Mouse (Mus musculus) inflammation-experienced regulatory T-cells, adult 6 months (primary cell): ENCODE measurements around the gene Prl8a1. TPM values are rescaled to one million over a fixed set of nuclear protein-coding genes. Genes with fewer than 3 reads are reported as not detected.

Experiments used
- ATAC-seq: one replicate; pipeline ENCODE4 v1.8.0; 2017
- polyA plus RNA-seq, 3 experiments: library from polyadenylated mRNA; unstranded; fragments of 100-300 nt; shearing (Covaris generic); gene quantifications; one replicate each; pipeline ENCODE4 v1.2.1; 2017

Prl8a1 gene
- polyA plus RNA-seq, result not detected

GRCm38 (mm10) chr13:27582071-27582470, at the start of gene Prl8a1:
Gene Prl8a1 (minus strand): TSS chr13:27582171.
- ATAC-seq, result no peak

- ATAC-seq, result no peak
Measured at GRCm38 (mm10) chr13:27610482-27610881, 28.5 kb upstream of the Prl8a1 start, which contains the start of gene Prl7b1. Gene Prl7b1 (minus strand): TSS chr13:27610582.

GRCm38 (mm10) chr13:27564506-27564905, 17.5 kb downstream of the Prl8a1 start, which contains the start of gene Prl8a9:
Gene Prl8a9 (minus strand): TSS chr13:27564606.
- ATAC-seq, result no peak

GRCm38 (mm10) chr13:27553336-27553735, 28.6 kb downstream of the Prl8a1 start:
- no peak for ATAC-seq

Other genes with a start within 250 kb of the Prl8a1 start
- not detected for gene Prl8a2, start 236.5 kb downstream of the Prl8a1 start, polyA plus RNA-seq
- gene Prl2b1, start 191.3 kb downstream of the Prl8a1 start, polyA plus RNA-seq, result not detected
- gene Prl8a6, start 143.5 kb downstream of the Prl8a1 start, polyA plus RNA-seq, result not detected
- not detected for gene Prl8a8, start 69.0 kb downstream of the Prl8a1 start, polyA plus RNA-seq
- not detected for gene Prl8a9, start 17.6 kb downstream of the Prl8a1 start, polyA plus RNA-seq
- not detected for gene Prl7b1, start 28.4 kb upstream of the Prl8a1 start, polyA plus RNA-seq
- gene Prl7a1, start 60.3 kb upstream of the Prl8a1 start, polyA plus RNA-seq, result not detected
- gene Prl7a2, start 85.9 kb upstream of the Prl8a1 start, polyA plus RNA-seq, result not detected
- gene Prl7d1, start 134.6 kb upstream of the Prl8a1 start, polyA plus RNA-seq, result not detected
- not detected for gene Prl7c1, start 198.6 kb upstream of the Prl8a1 start, polyA plus RNA-seq
- gene Prl2a1, start 219.5 kb upstream of the Prl8a1 start, polyA plus RNA-seq, result not detected